Mouse (Mus musculus) MEL-GATA-1-ER (cell line): Measurements from ENCODE around the gene Ubtd1.
"Not testable (repeated sequence)": the region's sequence is repeated elsewhere in the genome, so short reads cannot be mapped to it uniquely, and the experiment has no call there.

Experiments used
- DNase-seq: peaks from one replicate; pipeline ENCODE4 v3.0.0-alpha.2; 2012; ENCODE audit warnings: low read depth; ENCODE audit errors: extremely low read depth

Gene Ubtd1

GRCm38 (mm10) chr19:42056719-42057409 is 75.3 kb downstream of the Ubtd1 start:
- DNase-seq: no peak

GRCm38 (mm10) chr19:42058426-42058825 is 76.9 kb downstream of the Ubtd1 start:
- DNase-seq: no peak

DNA sequence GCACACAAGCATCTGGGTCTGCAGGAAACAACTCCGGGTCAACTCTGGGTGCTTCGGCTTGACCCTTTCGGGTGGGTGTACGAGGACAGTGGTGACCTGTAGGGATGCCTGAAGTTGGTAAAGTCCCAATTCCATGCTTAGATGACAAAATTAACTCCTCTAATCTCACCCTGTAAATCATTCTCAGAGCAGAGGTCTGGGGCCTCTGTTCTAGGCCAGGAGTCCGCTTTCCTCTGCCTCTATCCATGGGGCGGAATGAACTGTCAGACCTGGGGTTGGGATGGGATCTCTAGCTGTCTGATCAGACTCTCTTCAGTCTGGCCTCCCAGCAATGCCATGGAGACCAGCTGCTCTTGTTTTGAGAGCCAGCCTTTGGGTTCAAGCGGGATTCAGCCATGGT is 79.9 kb downstream of the Ubtd1 start:
- no peak for DNase-seq

GRCm38 (mm10) chr19:42068441-42069240 is 87.1 kb downstream of the Ubtd1 start:
- no peak for DNase-seq

- no peak for DNase-seq
Observed at GRCm38 (mm10) chr19:42069241-42069525, 87.6 kb downstream of the Ubtd1 start.

- no peak for DNase-seq
Observed at GRCm38 (mm10) chr19:42071221-42071620, 89.7 kb downstream of the Ubtd1 start.

DNA sequence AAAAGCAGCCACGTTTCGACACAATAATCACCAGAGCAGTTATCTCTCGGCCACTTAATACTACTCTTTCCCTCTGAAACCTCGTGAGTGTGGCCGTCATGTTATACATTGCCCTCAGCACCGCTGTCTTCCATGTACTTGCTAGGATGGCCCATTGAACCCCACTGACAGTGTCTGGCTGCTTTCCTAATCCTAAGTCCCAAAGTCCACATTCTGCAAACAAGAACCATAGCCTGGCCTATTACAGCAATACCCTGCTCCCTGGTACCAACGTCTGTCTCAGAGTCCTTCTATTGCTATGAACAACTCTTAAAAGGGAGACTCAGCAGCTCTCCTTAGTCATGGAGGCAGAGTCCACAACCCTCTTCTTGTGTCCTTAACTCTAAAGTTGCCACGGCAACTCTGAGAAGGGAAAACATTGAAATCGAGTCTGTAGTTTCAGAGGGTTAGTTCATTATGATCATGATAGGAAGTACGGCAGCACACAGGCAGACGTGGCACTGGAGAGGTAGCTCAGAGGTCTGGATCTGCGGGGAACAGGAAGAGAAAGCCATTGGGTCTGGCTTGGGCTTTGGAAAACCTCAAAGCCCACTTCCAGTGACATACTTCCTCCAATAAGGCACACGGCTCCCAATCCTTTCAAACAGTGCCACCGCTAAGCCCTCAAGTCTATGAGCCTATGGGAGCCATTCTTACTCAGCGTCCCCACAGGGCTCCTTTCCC is 90.5 kb downstream of the Ubtd1 start:
- DNase-seq: no peak

DNA sequence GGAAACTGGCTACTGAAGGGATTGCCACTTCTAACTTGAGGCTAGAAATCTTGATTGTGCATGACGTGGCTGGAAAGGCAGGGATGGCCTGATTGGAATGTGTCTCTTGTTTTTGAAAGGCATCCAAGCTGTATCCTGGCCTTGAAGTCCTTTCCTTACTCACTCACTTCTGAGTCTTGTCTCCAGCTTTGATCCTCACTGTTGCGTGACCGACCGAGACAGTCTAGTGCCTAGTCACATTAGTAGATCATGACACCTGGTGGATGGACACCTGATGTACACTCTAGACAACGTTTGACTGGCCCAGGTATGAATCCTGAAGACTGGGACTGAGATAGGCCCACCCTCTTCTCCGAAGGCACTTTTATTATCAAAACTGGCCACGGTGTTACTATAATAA is 91.2 kb downstream of the Ubtd1 start:
- DNase-seq: no peak

GRCm38 (mm10) chr19:42075051-42075450 is 93.5 kb downstream of the Ubtd1 start:
- DNase-seq: no peak

DNA sequence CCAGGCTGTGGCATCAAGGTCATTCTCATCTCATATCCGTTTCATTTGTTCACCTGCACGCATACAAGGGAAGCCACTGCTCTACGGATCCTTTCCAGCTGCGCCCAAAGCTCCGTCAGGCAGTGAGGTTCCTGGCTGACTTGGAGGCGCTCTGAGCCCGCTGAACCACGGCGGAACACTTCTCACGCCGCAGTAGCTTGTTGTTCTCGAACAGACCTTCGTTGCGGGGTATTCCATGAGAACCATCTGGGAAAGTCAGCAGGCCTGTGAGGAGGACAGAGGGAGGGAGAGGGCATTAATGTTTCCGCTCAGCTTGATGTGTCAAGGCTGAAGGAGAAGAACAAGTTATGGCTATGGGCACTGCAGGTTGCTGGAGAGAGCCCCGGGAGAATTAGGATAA is 94.4 kb downstream of the Ubtd1 start:
- no peak for DNase-seq

DNA sequence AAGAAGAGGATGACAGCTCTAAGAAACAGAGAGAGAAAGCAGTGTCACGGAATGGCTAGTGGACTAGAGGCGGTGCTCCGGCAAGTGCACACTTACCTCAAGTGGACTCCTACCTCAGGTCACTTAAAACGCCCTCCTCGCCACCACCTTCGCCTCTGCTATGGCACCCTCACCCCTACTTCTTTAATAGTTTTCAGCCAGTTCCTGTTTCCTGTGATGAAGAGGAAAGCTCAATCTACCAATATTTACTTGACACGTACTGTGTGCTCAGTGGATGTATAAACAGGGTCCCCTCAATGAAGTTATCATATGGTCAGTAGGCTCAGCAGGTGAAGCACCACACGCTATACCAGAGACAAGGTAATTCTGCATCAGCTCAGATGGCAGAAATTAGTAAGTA is 97.0 kb downstream of the Ubtd1 start:
- no peak for DNase-seq

DNA sequence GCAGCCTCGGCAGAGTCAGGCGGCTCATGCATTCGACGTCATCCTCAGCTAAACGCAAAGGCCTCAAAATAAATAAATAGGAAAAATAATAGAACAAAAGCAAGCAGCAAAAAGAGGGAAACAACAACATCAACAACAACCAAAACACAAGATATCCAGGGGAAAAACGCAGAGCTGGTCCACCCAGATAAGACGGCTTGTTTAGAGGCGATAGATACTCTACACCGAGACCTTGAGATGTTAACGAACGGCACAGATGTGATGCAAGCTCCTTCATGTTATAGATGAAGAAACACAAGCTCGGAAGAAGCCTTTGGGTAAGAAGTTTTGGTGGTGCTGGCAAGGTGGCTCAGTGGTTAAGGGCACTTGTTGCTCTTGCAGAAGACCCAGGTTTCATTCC is 97.4 kb downstream of the Ubtd1 start:
- no peak for DNase-seq

- no peak for DNase-seq
Observed at GRCm38 (mm10) chr19:42079950-42080349, 98.4 kb downstream of the Ubtd1 start.

DNA sequence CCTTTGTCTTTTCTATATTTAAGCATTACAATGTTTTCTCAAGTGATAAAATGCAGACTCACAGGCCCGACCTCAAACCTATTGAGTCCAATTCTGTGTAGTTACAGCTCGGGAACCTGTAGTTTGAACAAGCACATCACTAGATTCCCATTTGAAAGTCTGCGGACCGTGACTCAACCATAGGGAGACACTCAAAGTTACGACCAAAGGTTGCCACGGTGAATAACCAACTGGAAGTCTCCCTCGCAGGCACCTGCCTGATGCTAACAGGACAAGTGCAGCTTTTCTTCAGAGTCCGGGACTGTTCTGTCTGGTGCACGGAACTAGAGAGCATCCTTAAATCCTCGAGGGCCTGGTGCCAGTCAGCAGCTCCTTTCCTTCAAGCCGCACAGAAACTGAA is 98.9 kb downstream of the Ubtd1 start:
- DNase-seq: no peak

GRCm38 (mm10) chr19:42081613-42082012 is 100.0 kb downstream of the Ubtd1 start:
- DNase-seq: not testable (repeated sequence)
